Mouse (Mus musculus): ENCODE results near the gene P2ry2.

The P2ry2 gene

GRCm38 (mm10) chr7:101012541-101012940 lies at the start of gene P2ry2:
Gene P2ry2 (minus strand): TSS chr7:101012866.
- no peak for DNase-seq (ENCODE audit: low spot score)

GRCm38 (mm10) chr7:101062246-101062645 lies 49.6 kb upstream of the P2ry2 start:
- DNase-seq (ENCODE audit: low spot score) = peak; percentile 49

- peak; percentile 87 for DNase-seq (ENCODE audit: low spot score)
These were observed 48.7 kb upstream of the P2ry2 start for GRCm38 (mm10) chr7:101061381-101061780.

- DNase-seq (ENCODE audit: low spot score) = no peak
These were observed 47.8 kb upstream of the P2ry2 start for GRCm38 (mm10) chr7:101060476-101060875.

GRCm38 (mm10) chr7:101059188-101059587 lies 46.5 kb upstream of the P2ry2 start:
- DNase-seq (ENCODE audit: low spot score) = no peak

- no peak for DNase-seq (ENCODE audit: low spot score)
These were observed 44.6 kb upstream of the P2ry2 start for GRCm38 (mm10) chr7:101057309-101057708.

GRCm38 (mm10) chr7:101053136-101053535 lies 40.5 kb upstream of the P2ry2 start:
- no peak for DNase-seq (ENCODE audit: low spot score)

- DNase-seq (ENCODE audit: low spot score) = peak; percentile 58
These were observed 39.0 kb upstream of the P2ry2 start for GRCm38 (mm10) chr7:101051551-101052221.

GRCm38 (mm10) chr7:101050724-101051550 lies 38.3 kb upstream of the P2ry2 start:
- no peak for DNase-seq (ENCODE audit: low spot score)

- no peak for DNase-seq (ENCODE audit: low spot score)
These were observed 36.8 kb upstream of the P2ry2 start for GRCm38 (mm10) chr7:101049326-101050087.

GRCm38 (mm10) chr7:101048247-101048646 lies 35.6 kb upstream of the P2ry2 start:
- DNase-seq (ENCODE audit: low spot score) = no peak

- DNase-seq (ENCODE audit: low spot score) = no peak
These were observed 31.3 kb upstream of the P2ry2 start for GRCm38 (mm10) chr7:101043846-101044541.

- no peak for DNase-seq (ENCODE audit: low spot score)
These were observed 29.5 kb upstream of the P2ry2 start for GRCm38 (mm10) chr7:101041977-101042749.

GRCm38 (mm10) chr7:101041544-101041943 lies 28.9 kb upstream of the P2ry2 start:
- DNase-seq (ENCODE audit: low spot score) = no peak

GRCm38 (mm10) chr7:101033371-101033770 lies 20.7 kb upstream of the P2ry2 start:
- DNase-seq (ENCODE audit: low spot score) = no peak

GRCm38 (mm10) chr7:101031234-101031633 lies 18.6 kb upstream of the P2ry2 start:
- DNase-seq (ENCODE audit: low spot score) = no peak

- DNase-seq (ENCODE audit: low spot score) = no peak
These were observed 18.1 kb upstream of the P2ry2 start for GRCm38 (mm10) chr7:101030756-101031155.

GRCm38 (mm10) chr7:101029446-101029845 lies 16.8 kb upstream of the P2ry2 start:
- DNase-seq (ENCODE audit: low spot score) = no peak

- DNase-seq (ENCODE audit: low spot score) = no peak
These were observed 16.3 kb upstream of the P2ry2 start for GRCm38 (mm10) chr7:101028991-101029390.

GRCm38 (mm10) chr7:101028444-101028757 lies 15.7 kb upstream of the P2ry2 start:
- DNase-seq (ENCODE audit: low spot score) = no peak
